Mouse (Mus musculus) myocyte (in vitro differentiated cells): ENCODE measurements around the gene Fgf13. TPM values are rescaled to one million over a fixed set of nuclear protein-coding genes. Genes with fewer than 3 reads are reported as not detected.

Experiments
- H3K27me3 ChIP-seq: one replicate; pipeline ENCODE4 v1.6.1; 2011; ENCODE audit not compliant: control insufficient read depth, insufficient read depth, insufficient read length
- H3K36me3 ChIP-seq: one replicate; pipeline ENCODE4 v1.6.1; 2011; ENCODE audit not compliant: control insufficient read depth, insufficient read depth
- H3K4me2 ChIP-seq: one replicate; pipeline ENCODE4 v1.6.1; 2011; ENCODE audit warnings: low read depth, control low read depth
- H3K4me3 ChIP-seq: one replicate; pipeline ENCODE4 v1.5.1; 2011; ENCODE audit warnings: mild to moderate bottlenecking, control low read depth, moderate library complexity
- H3K79me2 ChIP-seq: one replicate; pipeline ENCODE4 v1.6.1; 2011; ENCODE audit not compliant: control insufficient read depth, insufficient read depth
- H3ac ChIP-seq: one replicate; pipeline ENCODE4 v1.6.1; 2011; ENCODE audit not compliant: control insufficient read depth, insufficient read length
- CEBPB ChIP-seq: IDR thresholded peaks from 2 replicates; pipeline ENCODE4 v1.6.1; 2011; ENCODE audit warnings: mild to moderate bottlenecking, moderate library complexity; ENCODE audit not compliant: poor library complexity, insufficient read depth, severe bottlenecking
- E2F4 ChIP-seq: IDR thresholded peaks from one replicate; pipeline ENCODE4 v1.6.1; 2011; ENCODE audit warnings: mild to moderate bottlenecking, control low read depth, moderate library complexity; ENCODE audit not compliant: insufficient read depth
- MAX ChIP-seq: IDR thresholded peaks from one replicate; pipeline ENCODE4 v1.6.1; 2011; ENCODE audit warnings: low read depth, mild to moderate bottlenecking, control low read depth
- MYOD1 ChIP-seq, 3 experiments: IDR thresholded peaks; one replicate each; pipeline ENCODE4 v1.6.1; 2011; ENCODE audit warnings: control low read depth in 2 of 3, low read depth in 2 of 3, mild to moderate bottlenecking in 2 of 3, moderate library complexity in 1 of 3; ENCODE audit not compliant: insufficient read length in 2 of 3, control insufficient read depth in 1 of 3
- MYOG ChIP-seq, 3 experiments: IDR thresholded peaks; one replicate each; pipeline ENCODE4 v1.6.1; 2011; ENCODE audit warnings: control low read depth in 2 of 3, low read depth in 2 of 3, mild to moderate bottlenecking in 2 of 3; ENCODE audit not compliant: insufficient read length in 2 of 3, control insufficient read depth in 1 of 3, insufficient read depth in 1 of 3
- POLR2A ChIP-seq: IDR thresholded peaks from one replicate; pipeline ENCODE4 v1.6.1; 2011; ENCODE audit warnings: low read depth, mild to moderate bottlenecking, control low read depth, moderate library complexity; ENCODE audit not compliant: insufficient read length
- POLR2AphosphoS2 ChIP-seq: IDR thresholded peaks from one replicate; pipeline ENCODE4 v1.6.1; 2011; ENCODE audit warnings: low read depth, control low read depth; ENCODE audit not compliant: insufficient read length
- REST ChIP-seq: IDR thresholded peaks from one replicate; pipeline ENCODE4 v1.6.1; 2011; ENCODE audit warnings: mild to moderate bottlenecking, control low read depth, moderate library complexity; ENCODE audit not compliant: insufficient read depth, insufficient read length
- SRF ChIP-seq: IDR thresholded peaks from one replicate; pipeline ENCODE4 v1.6.1; 2011; ENCODE audit warnings: low read depth; ENCODE audit not compliant: control insufficient read depth, insufficient read length
- TCF12 ChIP-seq: IDR thresholded peaks from one replicate; pipeline ENCODE4 v1.6.1; 2011; ENCODE audit warnings: mild to moderate bottlenecking, control low read depth; ENCODE audit not compliant: poor library complexity, insufficient read depth, severe bottlenecking
- TCF3 ChIP-seq: IDR thresholded peaks from one replicate; pipeline ENCODE4 v1.6.1; 2011; ENCODE audit warnings: low read depth, control low read depth; ENCODE audit not compliant: insufficient read length
- USF1 ChIP-seq: IDR thresholded peaks from one replicate; pipeline ENCODE4 v1.6.1; 2011; ENCODE audit warnings: low read depth, mild to moderate bottlenecking, control low read depth, moderate library complexity
- polyA plus RNA-seq: library from polyadenylated mRNA; unstranded; fragments of >200 nt; fragmentation: generic; extraction: Trizol; gene quantifications from one replicate; pipeline ENCODE4 v1.2.1, GENCODE M21; 2012; ENCODE audit warnings: missing spikeins

Fgf13 gene
- polyA plus RNA-seq, 1 experiment, result 2.0 TPM

DNA sequence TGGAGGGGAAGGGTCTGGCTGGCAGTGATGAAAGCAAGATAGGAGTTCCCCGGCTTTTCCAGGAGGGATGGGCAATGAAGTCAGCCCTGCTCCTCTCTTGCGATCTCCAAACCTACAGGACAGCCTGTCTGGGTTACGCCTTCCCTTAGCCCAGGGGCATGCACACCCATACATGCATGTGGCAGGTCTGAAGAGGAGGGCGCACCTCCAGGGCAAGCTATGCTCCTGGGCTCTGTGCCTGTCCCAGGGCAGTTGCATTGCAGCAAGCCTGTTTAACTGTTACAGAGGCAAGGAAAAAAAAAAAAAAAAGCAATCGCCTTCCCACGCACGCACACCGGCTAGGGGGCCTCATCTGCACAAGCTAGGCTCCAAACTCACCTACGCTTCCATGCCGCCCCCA is 434.5 kb downstream of the Fgf13 start:
- H3K36me3 ChIP-seq, result no peaks in the 10 kb centered on the region
- TF ChIP-seq CEBPB (no peak), USF1 (no peak), POLR2AphosphoS2 (no peak), TCF12 (no peak), TCF3 (no peak), MYOD1 (IDR thresholded peaks at IDR 0.05; ENCODE audit: control insufficient read depth in 1 of 3, insufficient read length in 2 of 3, low read depth in 2 of 3) (no peak), E2F4 (no peak), REST (no peak), MAX (no peak), SRF (no peak), MYOG (IDR thresholded peaks at IDR 0.05; ENCODE audit: control insufficient read depth in 1 of 3, insufficient read depth in 1 of 3, insufficient read length in 2 of 3, low read depth in 2 of 3) (no peak), POLR2A (no peak)
- H3K4me3 ChIP-seq, result no peak overlapping the region
- H3K79me2 ChIP-seq, result no peaks in the 10 kb centered on the region
- no peaks in the 10 kb centered on the region for H3K27me3 ChIP-seq
- no peak overlapping the region for H3K4me2 ChIP-seq
- H3ac ChIP-seq, result no peak overlapping the region

DNA sequence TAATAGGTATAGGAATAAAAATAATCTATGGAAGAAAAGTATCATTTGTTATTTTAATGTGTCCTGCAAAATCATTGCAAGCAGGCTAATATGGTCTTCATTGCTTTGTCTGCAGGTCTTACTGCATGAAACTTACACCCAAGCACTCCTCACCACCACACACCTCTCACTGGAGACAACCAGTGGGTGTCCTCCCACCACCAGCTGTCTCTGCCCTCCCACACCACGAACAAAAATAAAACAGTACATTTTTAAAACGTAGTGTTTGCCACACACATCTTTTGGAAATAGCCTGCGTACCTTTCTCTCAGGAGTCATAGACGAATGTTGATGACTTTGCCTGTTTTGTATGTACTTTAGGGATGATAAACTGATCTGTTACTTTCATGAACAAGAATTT is 441.2 kb downstream of the Fgf13 start:
- H3K27me3 ChIP-seq, result no peaks in the 10 kb centered on the region
- H3K79me2 ChIP-seq, result no peaks in the 10 kb centered on the region
- TF ChIP-seq SRF, result no peak
- TF ChIP-seq MYOD1 (IDR thresholded peaks at IDR 0.05; ENCODE audit: control insufficient read depth in 1 of 3, insufficient read length in 2 of 3, low read depth in 2 of 3), result peak in 1 of 3 experiments; percentile 16
- TF ChIP-seq POLR2AphosphoS2, result no peak
- H3ac ChIP-seq, result no peak overlapping the region
- H3K4me3 ChIP-seq, result no peak overlapping the region
- no peaks in the 10 kb centered on the region for H3K36me3 ChIP-seq
- H3K4me2 ChIP-seq, result no peak overlapping the region

DNA sequence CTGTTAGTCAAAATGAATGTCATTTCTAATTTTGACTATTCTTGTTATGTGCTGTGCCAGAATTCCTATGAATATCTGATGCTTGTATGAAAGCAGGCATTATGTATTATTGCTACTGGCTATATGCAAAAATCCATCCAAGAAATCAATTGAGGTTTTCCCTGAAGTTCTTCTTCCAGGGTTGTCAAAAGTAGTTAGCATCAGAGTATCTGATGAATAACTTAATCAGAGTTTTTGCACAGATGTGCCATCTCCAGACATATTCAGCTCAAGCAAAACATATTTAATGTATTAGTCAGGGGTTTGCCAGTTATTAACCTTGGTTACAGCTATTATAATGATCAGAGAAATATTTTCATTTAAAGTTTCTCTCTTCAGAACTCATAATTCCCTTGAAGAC is 454.7 kb downstream of the Fgf13 start:
- TF ChIP-seq MAX (no peak), TCF12 (no peak), USF1 (no peak), MYOG (IDR thresholded peaks at IDR 0.05; ENCODE audit: control insufficient read depth in 1 of 3, insufficient read depth in 1 of 3, insufficient read length in 2 of 3, low read depth in 2 of 3) (no peak), POLR2A (no peak), E2F4 (no peak), CEBPB (no peak), SRF (no peak), REST (no peak), POLR2AphosphoS2 (no peak), MYOD1 (IDR thresholded peaks at IDR 0.05; ENCODE audit: control insufficient read depth in 1 of 3, insufficient read length in 2 of 3, low read depth in 2 of 3) (no peak), TCF3 (no peak)
- Histone ChIP-seq H3K27me3 (no peaks in the 10 kb centered on the region), H3ac (no peak overlapping the region), H3K4me2 (no peak overlapping the region), H3K79me2 (no peaks in the 10 kb centered on the region), H3K4me3 (no peak overlapping the region), H3K36me3 (no peaks in the 10 kb centered on the region)

DNA sequence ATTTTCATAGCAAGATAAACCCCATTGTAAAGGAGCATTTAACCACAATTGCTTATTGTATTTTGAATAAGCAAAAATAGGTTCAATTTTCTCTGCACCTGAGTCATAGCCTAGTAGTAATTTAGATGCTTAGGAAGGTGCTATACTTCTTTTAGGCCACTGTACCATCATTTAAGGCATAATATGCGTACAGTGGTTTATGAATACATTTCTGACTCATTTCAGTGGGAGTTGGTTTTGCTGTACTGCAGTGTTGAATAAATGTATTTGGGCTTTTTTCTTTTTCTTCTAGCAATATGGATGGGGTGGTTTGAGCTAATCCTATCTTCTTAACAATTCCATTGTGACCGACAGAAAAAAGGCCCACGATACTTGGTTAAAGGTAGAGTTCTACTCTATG is 481.9 kb downstream of the Fgf13 start:
- Histone ChIP-seq H3K4me2 (no peak overlapping the region), H3K79me2 (no peaks in the 10 kb centered on the region), H3K27me3 (no peaks in the 10 kb centered on the region), H3ac (no peak overlapping the region), H3K4me3 (no peak overlapping the region), H3K36me3 (no peaks in the 10 kb centered on the region)
- TF ChIP-seq E2F4, result no peak
- TF ChIP-seq MYOD1 (IDR thresholded peaks at IDR 0.05; ENCODE audit: control insufficient read depth in 1 of 3, insufficient read length in 2 of 3, low read depth in 2 of 3), result no peak
- no peak for TF ChIP-seq POLR2AphosphoS2
- no peak for TF ChIP-seq MYOG (IDR thresholded peaks at IDR 0.05; ENCODE audit: control insufficient read depth in 1 of 3, insufficient read depth in 1 of 3, insufficient read length in 2 of 3, low read depth in 2 of 3)

DNA sequence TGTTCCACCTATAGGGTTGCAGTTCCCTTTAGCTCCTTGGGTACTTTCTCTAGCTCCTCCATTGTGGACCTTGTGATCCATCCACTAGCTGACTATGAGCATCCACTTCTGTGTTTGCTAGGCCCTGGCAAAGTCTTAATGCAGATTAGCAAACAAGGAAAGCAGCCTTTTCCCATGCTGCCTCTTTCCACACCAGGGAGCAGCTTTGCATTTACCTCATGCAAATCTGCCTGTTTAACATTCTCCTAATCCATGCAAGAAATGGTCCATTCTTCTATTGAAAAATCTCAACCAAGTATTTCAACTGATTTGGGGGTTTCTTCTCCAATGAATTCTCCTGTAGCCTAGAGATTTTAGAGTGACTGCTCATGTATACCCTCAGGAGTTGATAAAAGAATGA is 487.4 kb downstream of the Fgf13 start:
- H3K4me2 ChIP-seq, result no peak overlapping the region
- H3K36me3 ChIP-seq, result no peaks in the 10 kb centered on the region
- TF ChIP-seq MAX, result no peak
- no peak for TF ChIP-seq E2F4
- no peak for TF ChIP-seq REST
- TF ChIP-seq TCF3, result no peak
- no peak for TF ChIP-seq CEBPB
- no peak for TF ChIP-seq SRF
- no peak for TF ChIP-seq MYOD1 (IDR thresholded peaks at IDR 0.05; ENCODE audit: control insufficient read depth in 1 of 3, insufficient read length in 2 of 3, low read depth in 2 of 3)
- TF ChIP-seq USF1, result no peak
- no peak for TF ChIP-seq POLR2A
- TF ChIP-seq MYOG (IDR thresholded peaks at IDR 0.05; ENCODE audit: control insufficient read depth in 1 of 3, insufficient read depth in 1 of 3, insufficient read length in 2 of 3, low read depth in 2 of 3), result no peak
- no peak for TF ChIP-seq TCF12
- no peak for TF ChIP-seq POLR2AphosphoS2
- no peak overlapping the region for H3ac ChIP-seq
- no peaks in the 10 kb centered on the region for H3K79me2 ChIP-seq
- H3K4me3 ChIP-seq, result no peak overlapping the region
- no peaks in the 10 kb centered on the region for H3K27me3 ChIP-seq
